29 mouse cellular contexts compared by ENCODE assay signal in genomic region chr5:143275761-143276160, GRCm38 (mm10). TPM values are rescaled to one million over a fixed set of nuclear protein-coding genes. Genes with fewer than 3 reads are reported as not detected.
DNase-seq lines count a peak whose midpoint lies in the region; ATAC-seq lines count a peak whose summit lies in the region.
"Had no signal": no experiment of that assay in that cellular context is flagged by ENCODE, and none has a peak within 500 bp of the region (broad histone marks: within the 10 kb centered on the region; RNA-seq: fewer than 3 reads in every experiment).

No protein-coding gene starts in this region.

- ATAC-seq in hindbrain, embryonic 13.5 days (ENCODE audit: low FRiP score) = no peak
- ATAC-seq in hindbrain, embryonic 12.5 days (ENCODE audit: low FRiP score) = no peak
- no peak for ATAC-seq in midbrain, embryonic 15.5 days (replicated peaks)
- ATAC-seq in midbrain, embryonic 11.5 days (ENCODE audit: low FRiP score) = no peak
- ATAC-seq in limb, embryonic 15.5 days (ENCODE audit: insufficient number of reproducible peaks, low FRiP score, low TSS enrichment, low read depth) = no peak
- ATAC-seq: forebrain, embryonic 14.5 days; forebrain, embryonic 16.5 days had no signal

- H3K36me3 ChIP-seq in hindbrain, embryonic 13.5 days = no peaks in the 10 kb centered on the region
- no peaks in the 10 kb centered on the region for H3K36me3 ChIP-seq in hindbrain, embryonic 12.5 days
- H3K36me3 ChIP-seq in midbrain, embryonic 15.5 days (replicated peaks) = no peaks in the 10 kb centered on the region
- H3K36me3 ChIP-seq in midbrain, embryonic 11.5 days (ENCODE audit: control insufficient read depth, insufficient read depth, low read length) = no peaks in the 10 kb centered on the region
- no peaks in the 10 kb centered on the region for H3K36me3 ChIP-seq in limb, embryonic 15.5 days
- H3K36me3 ChIP-seq: embryonic facial prominence, embryonic 13.5 days; embryonic facial prominence, embryonic 15.5 days; forebrain, embryonic 10.5 days; forebrain, embryonic 12.5 days had no signal

- peaks cover 33% of the 10 kb centered on the region; the same call in 1 of the 2 replicates for H3K27me3 ChIP-seq in hindbrain, embryonic 13.5 days
- H3K27me3 ChIP-seq in hindbrain, embryonic 12.5 days = peaks cover 26% of the 10 kb centered on the region
- H3K27me3 ChIP-seq in midbrain, embryonic 15.5 days (replicated peaks) = no peaks in the 10 kb centered on the region
- H3K27me3 ChIP-seq in midbrain, embryonic 11.5 days (ENCODE audit: control insufficient read depth, insufficient read depth, low read length) = no peaks in the 10 kb centered on the region; the same call in 1 of the 2 replicates
- peaks cover 26% of the 10 kb centered on the region for H3K27me3 ChIP-seq in limb, embryonic 15.5 days

- DNase-seq in midbrain, embryonic 11.5 days (ENCODE audit: low spot score, missing footprints) = no peak
- DNase-seq in heart, postnatal 36 days = no peak
- DNase-seq: adrenal gland, adult 2 months; adrenal gland, postnatal 10 days; adrenal gland, postnatal 25 days; cerebellum, adult 11 months; cerebellum, adult 18-20 months; cerebellum, adult 8-10 months; cerebellum, adult 9-11 months; cerebellum, postnatal 25 days; embryo, embryonic 11 days had no signal

- H3K27ac ChIP-seq in hindbrain, embryonic 13.5 days = no peak overlapping the region
- no peak overlapping the region for H3K27ac ChIP-seq in hindbrain, embryonic 12.5 days
- no peak overlapping the region for H3K27ac ChIP-seq in midbrain, embryonic 15.5 days
- H3K27ac ChIP-seq in midbrain, embryonic 11.5 days (ENCODE audit: low read depth, low read length) = no peak overlapping the region
- H3K27ac ChIP-seq in limb, embryonic 15.5 days = no peak overlapping the region
- H3K27ac ChIP-seq: embryonic facial prominence, embryonic 13.5 days; embryonic facial prominence, embryonic 15.5 days; forebrain, embryonic 10.5 days; forebrain, embryonic 12.5 days had no signal

- 62% methylated on average over 5 of the region's 5 CpGs for WGBS in hindbrain, embryonic 13.5 days
- 53% methylated on average over 5 of the region's 5 CpGs for WGBS in hindbrain, embryonic 12.5 days
- 59% methylated on average over 5 of the region's 5 CpGs for WGBS in midbrain, embryonic 15.5 days
- WGBS in midbrain, embryonic 11.5 days = 60% methylated on average over 5 of the region's 5 CpGs
- WGBS in limb, embryonic 15.5 days = 51% methylated on average over 5 of the region's 5 CpGs

- 0 out of 2 replicates have a peak overlapping the region, but pooled peaks have one; percentile 29 for H3K9ac ChIP-seq in hindbrain, embryonic 13.5 days
- H3K9ac ChIP-seq in hindbrain, embryonic 12.5 days = no peak overlapping the region
- 0 out of 2 replicates have a peak overlapping the region, but pooled peaks have one; percentile 8 for H3K9ac ChIP-seq in midbrain, embryonic 15.5 days
- no peak overlapping the region for H3K9ac ChIP-seq in midbrain, embryonic 11.5 days (ENCODE audit: low read length)
- 0 out of 2 replicates have a peak overlapping the region, but pooled peaks have one; percentile 10 for H3K9ac ChIP-seq in limb, embryonic 15.5 days
- H3K9ac ChIP-seq: embryonic facial prominence, embryonic 13.5 days; embryonic facial prominence, embryonic 15.5 days; forebrain, embryonic 12.5 days had no signal

- H3K4me2 ChIP-seq in hindbrain, embryonic 13.5 days = no peak overlapping the region
- H3K4me2 ChIP-seq in hindbrain, embryonic 12.5 days (replicated peaks) = no peak overlapping the region
- H3K4me2 ChIP-seq in midbrain, embryonic 15.5 days = no peak overlapping the region
- no peak overlapping the region for H3K4me2 ChIP-seq in midbrain, embryonic 11.5 days
- no peak overlapping the region for H3K4me2 ChIP-seq in limb, embryonic 15.5 days
- H3K4me2 ChIP-seq: embryonic facial prominence, embryonic 13.5 days; embryonic facial prominence, embryonic 15.5 days; forebrain, embryonic 12.5 days had no signal

- intact Hi-C loops in heart, postnatal 36 days (cut with DNase I) = no loop called here

- no peak overlapping the region for H3K4me3 ChIP-seq in hindbrain, embryonic 13.5 days
- no peak overlapping the region for H3K4me3 ChIP-seq in hindbrain, embryonic 12.5 days
- no peak overlapping the region for H3K4me3 ChIP-seq in midbrain, embryonic 15.5 days
- no peak overlapping the region for H3K4me3 ChIP-seq in midbrain, embryonic 11.5 days (ENCODE audit: low read depth, low read length)
- H3K4me3 ChIP-seq in limb, embryonic 15.5 days = no peak overlapping the region
- H3K4me3 ChIP-seq: embryonic facial prominence, embryonic 13.5 days; embryonic facial prominence, embryonic 15.5 days; erythroblast, embryonic 14.5 days; forebrain, embryonic 10.5 days; forebrain, embryonic 12.5 days had no signal

- no peaks in the 10 kb centered on the region for H3K9me3 ChIP-seq in hindbrain, embryonic 13.5 days
- no peaks in the 10 kb centered on the region for H3K9me3 ChIP-seq in hindbrain, embryonic 12.5 days (replicated peaks)
- H3K9me3 ChIP-seq in midbrain, embryonic 15.5 days = no peaks in the 10 kb centered on the region
- no peaks in the 10 kb centered on the region for H3K9me3 ChIP-seq in midbrain, embryonic 11.5 days (ENCODE audit: control insufficient read depth, low read length)
- no peaks in the 10 kb centered on the region for H3K9me3 ChIP-seq in limb, embryonic 15.5 days
- H3K9me3 ChIP-seq: embryonic facial prominence, embryonic 13.5 days; embryonic facial prominence, embryonic 15.5 days; forebrain, embryonic 10.5 days; forebrain, embryonic 12.5 days had no signal

- peaks cover 14% of the 10 kb centered on the region for H3K4me1 ChIP-seq in hindbrain, embryonic 13.5 days (replicated peaks)
- peaks cover 4% of the 10 kb centered on the region for H3K4me1 ChIP-seq in hindbrain, embryonic 12.5 days
- peaks cover 9% of the 10 kb centered on the region for H3K4me1 ChIP-seq in midbrain, embryonic 15.5 days
- peaks cover 2% of the 10 kb centered on the region for H3K4me1 ChIP-seq in midbrain, embryonic 11.5 days (ENCODE audit: control insufficient read depth, insufficient read depth, low read length)
- H3K4me1 ChIP-seq in limb, embryonic 15.5 days = peaks cover 7% of the 10 kb centered on the region

RNA-seq across cellular contexts. Expression of gene Zfp316, which starts 5.9 kb away (rescaled TPM):
- polyA plus RNA-seq in hindbrain, embryonic 13.5 days (2015; fragmentation: Nextera tagmentation; extraction: Ambion mirVana) = 9.0 and 9.4 TPM in 2 replicates
- 16.9 and 18.6 TPM in 2 replicates for polyA plus RNA-seq in hindbrain, embryonic 12.5 days (2016; fragmentation: Nextera tagmentation; extraction: Ambion mirVana)
- 14.0 and 15.0 TPM in 2 replicates for polyA plus RNA-seq in midbrain, embryonic 15.5 days (2015; fragmentation: Nextera tagmentation; extraction: Ambion mirVana)
- polyA plus RNA-seq in midbrain, embryonic 11.5 days (2014; fragmentation: Nextera tagmentation; extraction: Ambion mirVana) = 4.3 and 4.5 TPM in 2 replicates
- polyA plus RNA-seq in limb, embryonic 15.5 days (2015; fragmentation: Nextera tagmentation; extraction: Ambion mirVana) = 3.1 and 3.6 TPM in 2 replicates
- total RNA-seq in heart, postnatal 36 days (2021) = 1 to 10 TPM; 5.1 to 6.0 TPM

RNA-seq across cellular contexts. Expression of gene Zfp853, which starts 17.7 kb away (rescaled TPM):
- polyA plus RNA-seq in hindbrain, embryonic 13.5 days (2015; fragmentation: Nextera tagmentation; extraction: Ambion mirVana) = 0.18 TPM in 1 of 2 replicates, not detected in the other
- not detected in 2 replicates for polyA plus RNA-seq in hindbrain, embryonic 12.5 days (2016; fragmentation: Nextera tagmentation; extraction: Ambion mirVana)
- polyA plus RNA-seq in midbrain, embryonic 15.5 days (2015; fragmentation: Nextera tagmentation; extraction: Ambion mirVana) = 0.19 and 0.34 TPM in 2 replicates
- polyA plus RNA-seq in midbrain, embryonic 11.5 days (2014; fragmentation: Nextera tagmentation; extraction: Ambion mirVana) = 0.08 TPM in 1 of 2 replicates, not detected in the other
- polyA plus RNA-seq in limb, embryonic 15.5 days (2015; fragmentation: Nextera tagmentation; extraction: Ambion mirVana) = 0.10 and 0.18 TPM in 2 replicates
- total RNA-seq in heart, postnatal 36 days (2021) = under 1 TPM; 0.08 to 0.19 TPM
- total RNA-seq: common myeloid progenitor, adult 5-6 weeks had no signal
- polyA plus RNA-seq: C2C12; embryonic facial prominence, embryonic 11.5 days; forebrain, embryonic 10.5 days; forebrain, embryonic 14.5 days had no signal

RNA-seq across cellular contexts. Expression of gene E130309D02Rik, which starts 39.4 kb away (rescaled TPM):
- polyA plus RNA-seq in hindbrain, embryonic 13.5 days (2015; fragmentation: Nextera tagmentation; extraction: Ambion mirVana) = 34.8 and 36.2 TPM in 2 replicates
- polyA plus RNA-seq in hindbrain, embryonic 12.5 days (2016; fragmentation: Nextera tagmentation; extraction: Ambion mirVana) = 48.0 and 55.2 TPM in 2 replicates
- 32.2 and 33.5 TPM in 2 replicates for polyA plus RNA-seq in midbrain, embryonic 15.5 days (2015; fragmentation: Nextera tagmentation; extraction: Ambion mirVana)
- 41.5 and 46.6 TPM in 2 replicates for polyA plus RNA-seq in midbrain, embryonic 11.5 days (2014; fragmentation: Nextera tagmentation; extraction: Ambion mirVana)
- 28.5 and 33.2 TPM in 2 replicates for polyA plus RNA-seq in limb, embryonic 15.5 days (2015; fragmentation: Nextera tagmentation; extraction: Ambion mirVana)
- 10 to 100 TPM; 15.4 to 15.8 TPM for total RNA-seq in heart, postnatal 36 days (2021)

RNA-seq across cellular contexts. Expression of gene Zfp12, which starts 40.8 kb away (rescaled TPM):
- polyA plus RNA-seq in hindbrain, embryonic 13.5 days (2015; fragmentation: Nextera tagmentation; extraction: Ambion mirVana) = 22.8 and 23.4 TPM in 2 replicates
- polyA plus RNA-seq in hindbrain, embryonic 12.5 days (2016; fragmentation: Nextera tagmentation; extraction: Ambion mirVana) = 25.7 and 28.3 TPM in 2 replicates
- 22.5 and 22.8 TPM in 2 replicates for polyA plus RNA-seq in midbrain, embryonic 15.5 days (2015; fragmentation: Nextera tagmentation; extraction: Ambion mirVana)
- polyA plus RNA-seq in midbrain, embryonic 11.5 days (2014; fragmentation: Nextera tagmentation; extraction: Ambion mirVana) = 22.0 and 25.9 TPM in 2 replicates
- 14.8 and 17.0 TPM in 2 replicates for polyA plus RNA-seq in limb, embryonic 15.5 days (2015; fragmentation: Nextera tagmentation; extraction: Ambion mirVana)
- total RNA-seq in heart, postnatal 36 days (2021) = 1 to 10 TPM; 8.5 to 8.6 TPM

RNA-seq across cellular contexts. Expression of gene Spdye4a, which starts 49.1 kb away (rescaled TPM):
- not detected in 2 replicates for polyA plus RNA-seq in hindbrain, embryonic 13.5 days (2015; fragmentation: Nextera tagmentation; extraction: Ambion mirVana)
- not detected in 2 replicates for polyA plus RNA-seq in hindbrain, embryonic 12.5 days (2016; fragmentation: Nextera tagmentation; extraction: Ambion mirVana)
- not detected in 2 replicates for polyA plus RNA-seq in midbrain, embryonic 15.5 days (2015; fragmentation: Nextera tagmentation; extraction: Ambion mirVana)
- polyA plus RNA-seq in midbrain, embryonic 11.5 days (2014; fragmentation: Nextera tagmentation; extraction: Ambion mirVana) = not detected in 2 replicates
- polyA plus RNA-seq in limb, embryonic 15.5 days (2015; fragmentation: Nextera tagmentation; extraction: Ambion mirVana) = not detected in 2 replicates
- total RNA-seq in heart, postnatal 36 days (2021) = not detected
- total RNA-seq: adrenal gland, adult 2 months; adrenal gland, postnatal 10 days; adrenal gland, postnatal 25 days; adrenal gland, postnatal 4 days; common myeloid progenitor, adult 5-6 weeks; ES-E14; MEL had no signal
- polyA plus RNA-seq: adrenal gland, adult 2 months; brain, embryonic 14.5 days; C2C12; embryonic facial prominence, embryonic 11.5 days; embryonic facial prominence, embryonic 13.5 days; embryonic facial prominence, embryonic 15.5 days; forebrain, embryonic 10.5 days; forebrain, embryonic 12.5 days; forebrain, embryonic 14.5 days; forebrain, embryonic 16.5 days had no signal

Comparison
In these comparisons a context has a peak if more than half of its experiments do, and no peak if none do; other contexts are left out.
1. H3K9ac ChIP-seq: peak in hindbrain, embryonic 13.5 days (single experiment), midbrain, embryonic 15.5 days (single experiment) and limb, embryonic 15.5 days (single experiment); none in hindbrain, embryonic 12.5 days (single experiment) and midbrain, embryonic 11.5 days (single experiment).